Mouse (Mus musculus): ENCODE measurements around the gene Itih3. TPM values are rescaled to one million over a fixed set of nuclear protein-coding genes. Genes with fewer than 3 reads are reported as not detected.

Itih3 gene
- total RNA-seq, 2 experiments from 2014 or later: 0.27 to 0.69 TPM

GRCm38 (mm10) chr14:30902628-30903027 is 20.9 kb downstream of the Itih3 start:
- no peak for DNase-seq

GRCm38 (mm10) chr14:30899972-30900371 is 23.6 kb downstream of the Itih3 start:
- no peak for DNase-seq

- DNase-seq: peak; percentile 74 to 82
Measured at GRCm38 (mm10) chr14:30888271-30888732, 35.3 kb downstream of the Itih3 start.

GRCm38 (mm10) chr14:30886204-30886603 is 37.4 kb downstream of the Itih3 start, which contains the start of gene Itih4:
Itih4 (plus strand) TSS chr14:30886476.
- DNase-seq: no peak

GRCm38 (mm10) chr14:30885298-30885697 is 38.3 kb downstream of the Itih3 start:
- DNase-seq: no peak

- no peak for DNase-seq
Measured at GRCm38 (mm10) chr14:30881718-30882108, 41.8 kb downstream of the Itih3 start.

- peak; percentile 66 to 91 for DNase-seq
Measured at GRCm38 (mm10) chr14:30880811-30881717, 42.5 kb downstream of the Itih3 start.

GRCm38 (mm10) chr14:30880251-30880650 is 43.3 kb downstream of the Itih3 start:
- no peak for DNase-seq

GRCm38 (mm10) chr14:30879794-30880193 is 43.8 kb downstream of the Itih3 start:
- DNase-seq: no peak

- peak; percentile 72 to 86 for DNase-seq
Measured at GRCm38 (mm10) chr14:30878958-30879571, 44.5 kb downstream of the Itih3 start, which contains the start of gene Mustn1. Mustn1 (plus strand) TSS chr14:30879200.

- DNase-seq: no peak
Measured at GRCm38 (mm10) chr14:30877827-30878226, 45.7 kb downstream of the Itih3 start.

- DNase-seq: peak in 1 of 2 experiments; percentile 44
Measured at GRCm38 (mm10) chr14:30876451-30876850, 47.1 kb downstream of the Itih3 start.

GRCm38 (mm10) chr14:30875955-30876354 is 47.6 kb downstream of the Itih3 start:
- DNase-seq: no peak

GRCm38 (mm10) chr14:30875130-30875865 is 48.3 kb downstream of the Itih3 start:
- DNase-seq: no peak

GRCm38 (mm10) chr14:30874095-30874700 is 49.4 kb downstream of the Itih3 start:
- no peak for DNase-seq

- peak; percentile 75 to 78 for DNase-seq
Measured at GRCm38 (mm10) chr14:30870206-30871147, 53.1 kb downstream of the Itih3 start.

GRCm38 (mm10) chr14:30869391-30869801 is 54.2 kb downstream of the Itih3 start:
- peak; percentile 67 to 88 for DNase-seq

GRCm38 (mm10) chr14:30868826-30869225 is 54.7 kb downstream of the Itih3 start:
- DNase-seq: no peak

- DNase-seq: peak; percentile 83 to 91
Measured at GRCm38 (mm10) chr14:30867042-30867441, 56.5 kb downstream of the Itih3 start.

GRCm38 (mm10) chr14:30865311-30865710 is 58.2 kb downstream of the Itih3 start:
- DNase-seq: no peak

GRCm38 (mm10) chr14:30862368-30862767 is 61.2 kb downstream of the Itih3 start:
- DNase-seq: no peak
